Mouse (Mus musculus): Measurements from ENCODE around the gene Gm21775. TPM values are rescaled to one million over a fixed set of nuclear protein-coding genes. Genes with fewer than 3 reads are reported as not detected.
"Not testable (repeated sequence)": the region's sequence is repeated elsewhere in the genome, so short reads cannot be mapped to it uniquely, and the experiment has no call there.

Gm21775 gene
- total RNA-seq (2014; rRNA removed), result not detected in 2 replicates
- not detected in 2 replicates for polyA plus RNA-seq (2015; fragmentation: Nextera tagmentation; extraction: Ambion mirVana)

GRCm38 (mm10) chrY:10553153-10553552 lies at the start of gene Gm21775:
Gm21775 (plus strand) TSS chrY:10553453.
- DNase-seq; H3K9me3 ChIP-seq (ENCODE audit: low read length); ATAC-seq; H3K4me1 ChIP-seq (ENCODE audit: insufficient read depth); H3K4me2 ChIP-seq (ENCODE audit: low read depth); H3K4me3 ChIP-seq (ENCODE audit: low read depth, low read length); H3K27me3 ChIP-seq (ENCODE audit: insufficient read depth, low read length); H3K27ac ChIP-seq (ENCODE audit: low read depth, low read length); H3K9ac ChIP-seq; H3K36me3 ChIP-seq (ENCODE audit: insufficient read depth): not testable (repeated sequence)
- 100% methylated on average over 2 of the region's 5 CpGs for WGBS

- not testable (repeated sequence) for ATAC-seq; H3K36me3 ChIP-seq (ENCODE audit: insufficient read depth); H3K27ac ChIP-seq (ENCODE audit: low read depth, low read length); H3K9ac ChIP-seq; DNase-seq; H3K27me3 ChIP-seq (ENCODE audit: insufficient read depth, low read length); H3K4me1 ChIP-seq (ENCODE audit: insufficient read depth); H3K9me3 ChIP-seq (ENCODE audit: low read length); H3K4me3 ChIP-seq (ENCODE audit: low read depth, low read length); H3K4me2 ChIP-seq (ENCODE audit: low read depth)
These were observed 17.3 kb upstream of the Gm21775 start, which contains the start of gene Gm20737 for GRCm38 (mm10) chrY:10535942-10536341. Gm20737 (minus strand) TSS chrY:10536042.

Other genes with a start within 250 kb of the Gm21775 start
- not detected in 2 replicates for gene Gm20834, start 228.9 kb upstream of the Gm21775 start, total RNA-seq (2014; rRNA removed)
- not detected in 2 replicates for gene Gm20834, start 228.9 kb upstream of the Gm21775 start, polyA plus RNA-seq (2015; fragmentation: Nextera tagmentation; extraction: Ambion mirVana)
- gene Gm28510, start 140.7 kb upstream of the Gm21775 start, total RNA-seq (2014; rRNA removed), result not detected in 2 replicates
- not detected in 2 replicates for gene Gm28510, start 140.7 kb upstream of the Gm21775 start, polyA plus RNA-seq (2015; fragmentation: Nextera tagmentation; extraction: Ambion mirVana)
- gene Gm20737, start 17.4 kb upstream of the Gm21775 start, total RNA-seq (2014; rRNA removed), result not detected in 2 replicates
- gene Gm20737, start 17.4 kb upstream of the Gm21775 start, polyA plus RNA-seq (2015; fragmentation: Nextera tagmentation; extraction: Ambion mirVana), result not detected in 2 replicates
- not detected in 2 replicates for gene Gm21900, start 62.9 kb downstream of the Gm21775 start, total RNA-seq (2014; rRNA removed)
- not detected in 2 replicates for gene Gm21900, start 62.9 kb downstream of the Gm21775 start, polyA plus RNA-seq (2015; fragmentation: Nextera tagmentation; extraction: Ambion mirVana)
- not detected in 2 replicates for gene Gm20777, start 199.0 kb downstream of the Gm21775 start, total RNA-seq (2014; rRNA removed)
- not detected in 2 replicates for gene Gm20777, start 199.0 kb downstream of the Gm21775 start, polyA plus RNA-seq (2015; fragmentation: Nextera tagmentation; extraction: Ambion mirVana)